Mouse (Mus musculus) forebrain, embryonic 14.5 days (tissue): ENCODE data around the gene Ctdsp1. TPM values are rescaled to one million over a fixed set of nuclear protein-coding genes. Genes with fewer than 3 reads are reported as not detected.

Experiments
- ATAC-seq: fragments of 200-750 bp; cut with Nextera tagmentation; 2 replicates; pipeline ENCODE4 v1.8.0; 2017; ENCODE audit warnings: mild to moderate bottlenecking, moderate library complexity
- DNase-seq: peaks from one replicate; pipeline ENCODE4 v3.0.0-alpha.2; 2015; ENCODE audit warnings: low spot score
- H3K27ac ChIP-seq: fragments of 300-500 bp; sonication (generic); 2 replicates; pipeline ENCODE4 v1.5.1; 2014; ENCODE audit warnings: low read depth, mild to moderate bottlenecking, control low read depth, low read length, moderate library complexity
- H3K27me3 ChIP-seq: fragments of 300-500 bp; sonication (generic); replicated peaks from 2 replicates; pipeline ENCODE4 v1.6.1; 2014; ENCODE audit warnings: low read length, control low read depth, mixed read lengths; ENCODE audit not compliant: control insufficient read depth, insufficient read depth
- H3K36me3 ChIP-seq: fragments of 300-500 bp; sonication (generic); 2 replicates; pipeline ENCODE4 v1.6.1; 2014; ENCODE audit warnings: low read length, control low read depth; ENCODE audit not compliant: control insufficient read depth, insufficient read depth
- H3K4me1 ChIP-seq: fragments of 300-500 bp; sonication (generic); 2 replicates; pipeline ENCODE4 v1.6.1; 2014; ENCODE audit warnings: antibody characterized with exemption, low read length, control low read depth; ENCODE audit not compliant: control insufficient read depth, insufficient read depth
- H3K4me2 ChIP-seq: fragments of 300-500 bp; sonication (generic); 2 replicates; pipeline ENCODE4 v1.6.1; 2014; ENCODE audit warnings: mild to moderate bottlenecking, control low read depth, low read length
- H3K4me3 ChIP-seq: fragments of 300-500 bp; sonication (generic); 2 replicates; pipeline ENCODE4 v1.5.1; 2014; ENCODE audit warnings: low read depth, low read length, control low read depth
- H3K9ac ChIP-seq: fragments of 300-500 bp; sonication (generic); 2 replicates; pipeline ENCODE4 v1.6.1; 2014; ENCODE audit warnings: mild to moderate bottlenecking, low read length, control low read depth, moderate library complexity
- H3K9me3 ChIP-seq: fragments of 300-500 bp; sonication (generic); replicated peaks from 2 replicates; pipeline ENCODE4 v1.6.1; 2016; ENCODE audit warnings: low read length, control low read depth, mixed read lengths; ENCODE audit not compliant: control insufficient read depth
- WGBS: fragments of 180-500 bp; shearing (Covaris S2); extraction: QIAGEN DNeasy Blood & Tissue Kit; methylation state at CpG from one replicate; pipeline ENCODE4 v1.1.7; 2014; 5-methylcytosine and 5-hydroxymethylcytosine counted together
- polyA plus RNA-seq: library from polyadenylated mRNA; unstranded; fragments of >200 nt; fragmentation: Nextera tagmentation; extraction: Ambion mirVana; gene quantifications from 2 replicates; pipeline ENCODE4 v1.2.1, GENCODE M21; 2014

Gene Ctdsp1
- polyA plus RNA-seq, 1 experiment from 2014 or later, result 22.3 TPM

DNA sequence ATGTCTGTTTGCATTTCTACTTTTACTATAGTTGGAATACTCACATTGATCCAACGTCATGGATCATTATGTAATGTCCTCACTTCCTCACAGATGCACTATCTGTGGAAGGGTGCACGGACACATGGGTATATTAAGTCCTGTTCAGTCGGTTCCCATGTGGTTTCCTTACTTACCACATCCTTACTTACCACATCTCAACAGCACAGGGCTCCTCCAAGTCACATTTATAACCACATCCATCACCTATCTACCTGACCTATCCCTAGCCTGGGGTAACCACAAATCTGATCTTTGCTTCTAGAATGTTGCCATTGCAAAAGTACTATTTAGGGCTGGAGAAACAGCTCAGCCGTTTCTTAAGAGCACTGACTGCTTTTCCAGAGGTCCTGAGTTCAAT is 17.9 kb upstream of the Ctdsp1 start:
- WGBS, result 82% methylated on average over 4 of the region's 4 CpGs
- Histone ChIP-seq H3K9ac (no peak overlapping the region), H3K4me2 (no peak overlapping the region), H3K4me3 (no peak overlapping the region), H3K9me3 (no peaks in the 10 kb centered on the region), H3K27me3 (no peaks in the 10 kb centered on the region), H3K27ac (no peak overlapping the region), H3K4me1 (no peaks in the 10 kb centered on the region), H3K36me3 (no peaks in the 10 kb centered on the region)
- ATAC-seq (no peak), DNase-seq (no peak)

DNA sequence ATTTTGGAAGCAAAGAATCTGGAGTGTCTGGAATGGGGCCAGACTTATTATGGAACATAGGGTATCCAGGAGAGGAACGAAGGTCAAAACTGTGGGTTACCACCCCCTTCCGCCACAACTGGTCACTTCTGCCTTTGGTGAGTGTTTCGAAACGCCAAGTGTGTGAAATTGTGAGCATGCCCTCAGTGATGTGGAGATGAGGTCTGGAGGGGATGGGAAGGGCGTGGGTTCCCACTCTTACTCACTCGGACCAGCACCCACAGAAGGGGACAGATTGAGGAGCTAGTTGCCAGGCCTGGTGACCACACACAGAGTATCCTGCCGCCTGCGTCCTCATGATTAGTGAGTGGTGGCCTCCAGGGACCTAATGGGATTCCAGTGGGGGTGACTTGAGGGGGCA is 16.3 kb upstream of the Ctdsp1 start, which contains the start of gene Slc11a1:
Gene Slc11a1, plus strand, starts transcription at position 216 of the 400 bp plus-strand sequence.
- no peak within 1 kb of the TSS for H3K27ac ChIP-seq
- 79% methylated on average over 8 of the region's 8 CpGs for WGBS
- no peaks in the 10 kb centered on the region for H3K36me3 ChIP-seq
- no peak within 1 kb of the TSS for H3K4me3 ChIP-seq
- no peak within 1 kb of the TSS for H3K9ac ChIP-seq
- ATAC-seq, result no peak
- H3K27me3 ChIP-seq, result no peaks in the 10 kb centered on the region
- DNase-seq, result no peak
- no peak within 1 kb of the TSS for H3K4me2 ChIP-seq
- no peaks in the 10 kb centered on the region for H3K4me1 ChIP-seq
- H3K9me3 ChIP-seq, result no peaks in the 10 kb centered on the region

DNA sequence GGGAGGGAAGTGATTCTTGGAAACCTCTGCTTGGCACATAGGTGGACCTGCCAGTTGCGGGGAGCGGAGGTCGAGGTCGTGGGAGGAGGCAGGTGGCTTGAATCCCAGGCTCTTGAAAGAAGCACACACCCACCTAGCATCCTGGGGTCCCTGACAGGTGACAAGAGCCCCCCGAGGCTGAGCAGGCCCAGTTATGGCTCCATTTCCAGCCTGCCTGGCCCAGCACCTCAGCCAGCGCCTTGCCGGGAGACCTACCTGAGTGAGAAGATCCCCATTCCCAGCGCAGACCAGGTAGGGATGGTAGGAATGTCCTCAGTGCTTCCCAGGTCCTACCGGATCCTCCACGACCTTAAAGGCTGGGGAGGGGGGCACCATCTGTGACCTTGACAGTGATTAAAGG is 15.7 kb upstream of the Ctdsp1 start:
- no peak overlapping the region for H3K4me3 ChIP-seq
- H3K36me3 ChIP-seq, result no peaks in the 10 kb centered on the region
- 78% methylated on average over 10 of the region's 10 CpGs for WGBS

DNA sequence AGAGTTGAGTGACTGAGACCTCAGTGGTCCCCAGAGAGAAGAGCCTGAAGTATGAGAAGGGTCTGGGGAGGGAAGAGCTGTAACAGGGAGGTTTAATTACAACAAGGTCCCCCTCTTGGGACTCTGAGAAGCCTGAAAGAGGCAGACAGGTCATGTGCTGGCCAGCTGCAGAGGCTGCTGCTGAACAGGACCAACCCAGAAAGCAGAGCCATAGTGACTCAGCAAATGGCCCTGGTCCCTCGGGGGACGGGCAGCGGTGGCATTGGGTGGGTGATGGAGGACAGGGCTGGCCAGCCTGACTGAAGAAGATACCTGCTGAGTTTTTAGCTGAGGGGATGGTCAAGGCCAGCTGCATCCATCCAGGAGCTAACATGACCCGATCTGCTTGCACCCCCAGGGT is 14.9 kb upstream of the Ctdsp1 start:
- Histone ChIP-seq H3K27ac (no peak overlapping the region), H3K9ac (no peak overlapping the region), H3K4me2 (no peak overlapping the region), H3K4me3 (no peak overlapping the region), H3K27me3 (no peaks in the 10 kb centered on the region), H3K4me1 (no peaks in the 10 kb centered on the region), H3K36me3 (no peaks in the 10 kb centered on the region), H3K9me3 (no peaks in the 10 kb centered on the region)
- ATAC-seq, result no peak
- no peak for DNase-seq
- 85% methylated on average over 4 of the region's 4 CpGs for WGBS

More for the DNA sequence above, 15.7 kb upstream of the Ctdsp1 start:
- Histone ChIP-seq H3K9ac (no peak overlapping the region), H3K9me3 (no peaks in the 10 kb centered on the region), H3K27ac (no peak overlapping the region), H3K4me2 (no peak overlapping the region), H3K4me1 (no peaks in the 10 kb centered on the region), H3K27me3 (no peaks in the 10 kb centered on the region)
- DNase-seq (no peak), ATAC-seq (no peak)

DNA sequence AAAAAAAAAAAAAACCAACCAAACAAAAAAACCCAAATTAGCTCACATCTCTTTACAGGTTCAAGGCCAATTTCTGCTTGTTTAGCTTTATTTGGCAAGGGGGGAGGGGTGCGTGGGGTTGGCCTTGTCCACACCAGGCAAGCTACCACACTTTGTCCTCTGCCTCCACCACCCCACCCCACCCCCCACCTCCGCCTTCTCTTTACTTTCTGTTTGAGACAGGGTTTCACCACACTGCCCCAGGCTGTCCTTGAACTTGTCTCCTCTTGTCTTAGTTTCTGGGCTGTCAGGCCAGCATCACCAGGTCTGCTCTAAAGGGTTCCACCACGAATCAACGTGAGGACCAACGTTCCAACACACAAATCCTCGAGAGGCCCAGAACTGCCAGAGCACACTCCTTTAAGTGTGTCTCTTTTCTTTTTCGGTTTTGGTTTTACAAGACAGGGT is 12.2 kb upstream of the Ctdsp1 start:
- H3K4me3 ChIP-seq, result no peak overlapping the region
- ATAC-seq (no peak), DNase-seq (no peak)
- no peaks in the 10 kb centered on the region for H3K4me1 ChIP-seq
- H3K9ac ChIP-seq, result no peak overlapping the region
- H3K9me3 ChIP-seq, result no peaks in the 10 kb centered on the region
- WGBS, result 87% methylated on average over 7 of the region's 7 CpGs
- no peaks in the 10 kb centered on the region for H3K36me3 ChIP-seq
- no peak overlapping the region for H3K4me2 ChIP-seq
- no peaks in the 10 kb centered on the region for H3K27me3 ChIP-seq
- H3K27ac ChIP-seq, result no peak overlapping the region

DNA sequence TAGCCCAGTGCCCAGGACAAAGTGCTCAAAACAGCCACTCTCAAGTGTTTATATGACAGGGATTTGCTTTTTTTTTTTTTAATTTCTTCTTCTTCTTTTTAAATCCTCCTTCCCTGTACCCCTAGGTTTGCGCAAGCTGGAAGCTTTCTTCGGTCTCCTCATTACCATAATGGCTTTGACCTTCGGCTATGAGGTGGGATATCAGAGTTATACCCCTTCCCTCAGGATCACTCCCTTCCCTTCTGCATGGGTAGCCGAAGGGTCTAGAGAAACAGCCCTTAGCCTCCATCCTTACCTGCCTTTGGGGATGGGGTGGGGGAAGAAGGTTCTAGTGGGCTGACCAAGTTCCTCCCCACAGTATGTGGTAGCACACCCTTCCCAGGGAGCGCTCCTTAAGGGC is 10.8 kb upstream of the Ctdsp1 start:
- Histone ChIP-seq H3K4me3 (no peak overlapping the region), H3K27me3 (no peaks in the 10 kb centered on the region), H3K4me2 (no peak overlapping the region), H3K27ac (no peak overlapping the region), H3K4me1 (no peaks in the 10 kb centered on the region), H3K9ac (no peak overlapping the region), H3K36me3 (no peaks in the 10 kb centered on the region), H3K9me3 (no peaks in the 10 kb centered on the region)
- ATAC-seq, result no peak
- DNase-seq, result no peak
- WGBS, result 89% methylated on average over 5 of the region's 5 CpGs

DNA sequence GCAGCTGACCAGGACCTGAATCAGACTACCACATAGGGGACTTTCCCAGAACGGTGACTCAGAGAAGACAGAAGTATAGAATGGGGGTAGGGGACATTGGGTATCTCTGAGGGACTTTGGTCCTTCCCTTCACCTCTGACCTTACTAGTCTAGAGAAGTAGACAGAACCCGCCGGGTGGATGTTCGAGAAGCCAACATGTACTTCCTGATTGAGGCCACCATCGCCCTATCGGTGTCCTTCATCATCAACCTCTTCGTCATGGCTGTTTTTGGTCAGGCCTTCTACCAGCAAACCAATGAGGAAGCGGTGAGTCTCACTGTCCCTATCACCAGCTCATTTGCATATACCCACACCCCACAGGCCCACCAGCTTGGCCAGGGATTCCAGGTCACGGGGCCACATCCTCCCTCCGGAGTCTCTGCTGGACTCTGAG is 9.7 kb upstream of the Ctdsp1 start:
- Histone ChIP-seq H3K9me3 (no peaks in the 10 kb centered on the region), H3K4me2 (no peak overlapping the region), H3K4me3 (no peak overlapping the region), H3K27ac (no peak overlapping the region), H3K4me1 (no peaks in the 10 kb centered on the region), H3K9ac (no peak overlapping the region), H3K27me3 (no peaks in the 10 kb centered on the region), H3K36me3 (no peaks in the 10 kb centered on the region)
- DNase-seq (no peak), ATAC-seq (no peak)
- 92% methylated on average over 10 of the region's 10 CpGs for WGBS

DNA sequence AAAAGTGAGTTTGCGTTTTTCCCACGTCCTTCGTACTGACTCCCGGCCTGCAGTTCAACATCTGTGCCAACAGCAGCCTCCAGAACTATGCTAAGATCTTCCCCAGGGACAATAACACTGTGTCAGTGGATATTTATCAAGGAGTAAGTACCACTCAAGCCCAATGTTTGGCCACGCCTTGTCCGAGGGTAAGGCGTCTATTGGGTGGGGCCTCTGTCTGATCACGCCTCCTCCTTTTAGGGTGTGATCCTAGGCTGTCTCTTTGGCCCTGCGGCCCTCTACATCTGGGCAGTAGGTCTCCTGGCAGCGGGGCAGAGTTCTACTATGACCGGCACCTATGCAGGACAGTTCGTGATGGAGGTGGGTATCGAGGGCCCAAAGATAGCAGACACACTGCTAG is 7.9 kb upstream of the Ctdsp1 start:
- WGBS, result 93% methylated on average over 13 of the region's 13 CpGs

DNA sequence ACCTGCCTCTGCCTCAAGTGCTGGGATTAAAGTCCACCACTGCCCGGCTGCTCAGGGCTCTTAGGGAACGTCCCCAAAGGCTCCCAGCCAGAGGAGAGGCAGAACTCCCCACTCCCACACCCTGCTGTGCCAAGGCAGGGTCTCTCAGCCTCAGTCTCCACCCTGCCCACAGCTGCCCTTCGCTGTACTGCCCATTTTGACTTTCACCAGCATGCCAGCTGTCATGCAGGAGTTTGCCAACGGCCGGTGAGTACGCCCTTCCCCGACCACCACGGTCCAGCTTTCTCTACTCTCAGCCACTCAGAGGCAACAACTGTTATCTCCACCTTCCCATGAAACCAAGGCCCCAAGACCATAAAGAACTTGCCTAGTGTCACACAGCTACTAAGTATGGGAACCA is 6.8 kb upstream of the Ctdsp1 start:
- H3K36me3 ChIP-seq, result no peaks in the 10 kb centered on the region
- H3K9me3 ChIP-seq, result no peaks in the 10 kb centered on the region
- no peaks in the 10 kb centered on the region for H3K27me3 ChIP-seq
- H3K4me2 ChIP-seq, result no peak overlapping the region
- WGBS, result 83% methylated on average over 8 of the region's 8 CpGs
- no peak overlapping the region for H3K9ac ChIP-seq
- DNase-seq, result no peak
- H3K4me3 ChIP-seq, result no peak overlapping the region
- no peaks in the 10 kb centered on the region for H3K4me1 ChIP-seq
- no peak overlapping the region for H3K27ac ChIP-seq
- ATAC-seq, result no peak

More for the DNA sequence above, 7.9 kb upstream of the Ctdsp1 start:
- Histone ChIP-seq H3K4me1 (no peaks in the 10 kb centered on the region), H3K4me3 (no peak overlapping the region), H3K9ac (no peak overlapping the region), H3K4me2 (no peak overlapping the region), H3K27me3 (no peaks in the 10 kb centered on the region), H3K36me3 (no peaks in the 10 kb centered on the region), H3K27ac (no peak overlapping the region), H3K9me3 (no peaks in the 10 kb centered on the region)
- ATAC-seq (no peak), DNase-seq (no peak)
